Mouse (Mus musculus) testis, adult 2 months (tissue): ENCODE results near the gene Diexf.

Experiments
- CTCF ChIP-seq: fragments of 200-500 bp; IDR thresholded peaks from 2 replicates; pipeline ENCODE4 v1.5.1; 2012; ENCODE audit warnings: low read depth, mild to moderate bottlenecking, inconsistent platforms, low read length, moderate library complexity; ENCODE audit not compliant: control insufficient read depth, insufficient read depth, insufficient replicate concordance
- POLR2A ChIP-seq: fragments of 200-500 bp; IDR thresholded peaks from 2 replicates; pipeline ENCODE4 v1.6.1; 2012; ENCODE audit warnings: low read depth, mild to moderate bottlenecking, inconsistent platforms, low read length, moderate library complexity; ENCODE audit not compliant: control insufficient read depth

DNA sequence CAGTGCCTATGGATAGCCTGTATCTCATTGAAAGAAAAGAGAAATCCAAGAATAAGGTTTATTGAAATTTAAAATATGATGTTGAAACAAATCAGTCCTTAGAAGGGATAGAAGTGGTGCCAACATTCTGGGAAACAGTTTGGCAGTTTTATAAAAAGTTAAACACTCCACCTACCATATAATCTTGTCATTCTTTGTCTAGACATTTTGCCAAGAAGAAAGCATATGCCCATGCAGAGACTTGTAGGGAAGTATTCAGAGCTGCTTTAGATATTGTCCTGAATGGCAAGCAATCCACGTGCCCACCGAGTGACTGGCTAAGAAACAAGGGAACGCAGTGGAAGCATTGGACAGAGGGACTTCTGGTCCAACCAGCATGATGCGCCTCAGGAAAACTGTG lies 82.5 kb downstream of the Diexf start:
- TF ChIP-seq CTCF (no peak), POLR2A (no peak)
